Comparison of ENCODE assay signal across 16 mouse cellular contexts in genomic region chr15:28129536-28129935, GRCm38 (mm10).
"Had no signal": no experiment of that assay in that cellular context is flagged by ENCODE, and none has a peak within 500 bp of the region (broad histone marks: within the 10 kb centered on the region; RNA-seq: fewer than 3 reads in every experiment).

No protein-coding gene starts in this region.

- H3K36me3 ChIP-seq: neural tube, embryonic 13.5 days; neural tube, embryonic 15.5 days; stomach, embryonic 15.5 days had no signal

- H3K27ac ChIP-seq: neural tube, embryonic 13.5 days; neural tube, embryonic 15.5 days; stomach, embryonic 15.5 days; stomach, postnatal 0 days had no signal

- DNase-seq: retina, postnatal 1 day; right cerebral cortex, adult 18-20 months; right cerebral cortex, postnatal 14 days; right cerebral cortex, postnatal 25 days; right cerebral cortex, postnatal 4 days; spleen, adult 18-20 months; thymus, adult 18-20 months; thymus, adult 2 months; thymus, postnatal 14 days; thymus, postnatal 25 days; thymus, postnatal 36 days; thymus, postnatal 4 days had no signal

- H3K4me1 ChIP-seq: stomach, embryonic 15.5 days had no signal

- H3K9ac ChIP-seq: neural tube, embryonic 13.5 days; neural tube, embryonic 15.5 days; stomach, embryonic 15.5 days had no signal

- H3K9me3 ChIP-seq: neural tube, embryonic 13.5 days; neural tube, embryonic 15.5 days; stomach, embryonic 15.5 days had no signal

- H3K4me3 ChIP-seq: neural tube, embryonic 13.5 days; neural tube, embryonic 15.5 days; stomach, embryonic 15.5 days had no signal

- H3K27me3 ChIP-seq: neural tube, embryonic 13.5 days; neural tube, embryonic 15.5 days; stomach, embryonic 15.5 days had no signal
